Mouse (Mus musculus) pancreas, adult 10 weeks (tissue): Measurements from ENCODE around the gene Lilr4b. TPM values are rescaled to one million over a fixed set of nuclear protein-coding genes. Genes with fewer than 3 reads are reported as not detected.

Experiments
- polyA plus RNA-seq: library from polyadenylated mRNA; stranded (reverse); fragments of 350-450 nt; fragmentation: Illumina TruSeq; extraction: RNeasy Lipid Tissue Mini Kit (QIAGEN cat#74804); gene quantifications from one replicate; pipeline ENCODE4 v1.2.3, GENCODE M21; 2015; ENCODE audit warnings: low read depth, low replicate concordance; ENCODE audit not compliant: insufficient read depth

The Lilr4b gene
- 5.9 TPM for polyA plus RNA-seq

GRCm38 (mm10) chr10:51480397-51480796 is at the start of gene Lilr4b, which contains the start of gene Gm49339:
Gene Lilr4b (plus strand): TSS chr10:51480632.
Gene Gm49339 (plus strand): TSS chr10:51480612.

GRCm38 (mm10) chr10:51490691-51491090 is 10.3 kb downstream of the Lilr4b start, which contains the start of gene Lilrb4a:
Gene Lilrb4a (plus strand): TSS chr10:51490956.

Other genes with a start within 250 kb of the Lilr4b start
- 1.1 TPM for gene Gm49339, start within 50 bp of the Lilr4b start, polyA plus RNA-seq
- 5.4 TPM for gene Lilrb4a, start 10.3 kb downstream of the Lilr4b start, polyA plus RNA-seq
- gene Fam162b, start 109.9 kb downstream of the Lilr4b start, polyA plus RNA-seq, result not detected
- gene Gprc6a, start 150.8 kb downstream of the Lilr4b start, polyA plus RNA-seq, result not detected
- gene Rfx6, start 197.1 kb downstream of the Lilr4b start, polyA plus RNA-seq, result 4.8 TPM